Mouse (Mus musculus): ENCODE measurements at regions not wholly inside any gene's neighbourhood (a gene's known extent, or its start where the extent isn't known, plus 50 kb on each side); places are given as distances from the start of the nearest gene placed in this dataset.

DNA sequence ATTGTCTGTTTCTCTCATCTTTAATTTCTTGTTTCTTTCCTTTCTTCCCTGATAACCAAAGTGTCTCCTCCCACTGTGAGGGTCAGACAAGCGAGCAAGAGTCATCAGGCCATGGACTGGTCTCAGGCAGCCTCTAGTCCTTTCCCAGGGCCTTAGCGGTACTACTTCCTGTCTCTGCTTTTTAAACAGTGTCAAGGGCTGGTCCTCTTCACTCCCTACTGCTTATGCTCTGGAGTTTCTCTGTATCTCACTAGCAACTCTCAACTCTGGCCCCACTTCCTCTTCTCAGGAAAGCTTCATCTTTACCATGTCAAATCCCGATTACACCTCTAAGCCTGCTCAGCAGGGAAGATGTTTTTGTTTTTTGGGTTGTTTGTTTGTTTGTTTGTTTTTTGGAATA is 124.1 kb downstream of the Pten start:
- Histone ChIP-seq H3K36me3 (replicated peaks; ENCODE audit: control insufficient read depth, insufficient read depth, low read length) (no peaks in the 10 kb centered on the region), H3K4me2 (ENCODE audit: low read depth, low read length) (no peak overlapping the region), H3K27ac (ENCODE audit: low read depth) (no peak overlapping the region), H3K9ac (replicated peaks; ENCODE audit: low read depth, low read length) (no peak overlapping the region), H3K27me3 (ENCODE audit: control insufficient read depth, insufficient read depth, low read length) (no peaks in the 10 kb centered on the region), H3K9me3 (replicated peaks; ENCODE audit: control insufficient read depth, low read length) (no peaks in the 10 kb centered on the region), H3K4me3 (ENCODE audit: low read depth, low read length) (no peak overlapping the region), H3K4me1 (ENCODE audit: control insufficient read depth, insufficient read depth) (peaks cover 9% of the 10 kb centered on the region; the same call in 1 of the 2 replicates)
- 62% methylated on average over 3 of the region's 3 CpGs for WGBS
- TF ChIP-seq EP300 (IDR thresholded peaks at IDR 0.05; ENCODE audit: low read depth) (no peak), CTCF (IDR thresholded peaks at IDR 0.05; ENCODE audit: low read depth) (no peak)
- DNase-seq (ENCODE audit: low spot score) (no peak), ATAC-seq (ENCODE audit: insufficient read depth, low read depth) (no peak)

DNA sequence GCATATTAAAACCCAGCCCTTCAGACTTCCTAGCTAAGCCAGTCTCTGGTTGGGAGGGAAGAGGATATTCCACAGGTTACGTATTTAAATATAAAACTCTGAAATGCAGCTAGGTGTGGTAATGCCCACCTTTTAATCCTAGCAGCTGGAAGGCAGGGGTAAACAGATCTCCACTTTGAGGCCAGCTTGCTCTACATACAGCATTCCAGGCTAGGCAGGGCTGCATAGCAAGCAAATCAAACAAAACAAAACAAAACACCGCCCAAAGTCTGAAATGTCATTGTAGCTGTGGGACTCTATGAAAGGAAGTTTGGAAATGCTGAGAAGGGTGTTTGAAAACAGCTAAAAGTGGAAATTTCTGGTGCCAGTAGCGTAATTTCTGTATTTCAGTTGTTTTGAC is 127.0 kb downstream of the Pten start:
- DNase-seq (ENCODE audit: low spot score) (no peak), ATAC-seq (ENCODE audit: insufficient read depth, low read depth) (no peak)
- H3K36me3 ChIP-seq (replicated peaks; ENCODE audit: control insufficient read depth, insufficient read depth, low read length): no peaks in the 10 kb centered on the region
- no peaks in the 10 kb centered on the region for H3K9me3 ChIP-seq (replicated peaks; ENCODE audit: control insufficient read depth, low read length)
- no peaks in the 10 kb centered on the region for H3K27me3 ChIP-seq (ENCODE audit: control insufficient read depth, insufficient read depth, low read length)
- no peak overlapping the region for H3K9ac ChIP-seq (replicated peaks; ENCODE audit: low read depth, low read length)
- 84% methylated on average over 3 of the region's 3 CpGs for WGBS
- H3K27ac ChIP-seq (ENCODE audit: low read depth): no peak overlapping the region
- no peak for TF ChIP-seq EP300 (IDR thresholded peaks at IDR 0.05; ENCODE audit: low read depth)
- no peak for TF ChIP-seq CTCF (IDR thresholded peaks at IDR 0.05; ENCODE audit: low read depth)
- H3K4me1 ChIP-seq (ENCODE audit: control insufficient read depth, insufficient read depth): peaks cover 9% of the 10 kb centered on the region
- no peak overlapping the region for H3K4me3 ChIP-seq (ENCODE audit: low read depth, low read length)
- no peak overlapping the region for H3K4me2 ChIP-seq (ENCODE audit: low read depth, low read length)

DNA sequence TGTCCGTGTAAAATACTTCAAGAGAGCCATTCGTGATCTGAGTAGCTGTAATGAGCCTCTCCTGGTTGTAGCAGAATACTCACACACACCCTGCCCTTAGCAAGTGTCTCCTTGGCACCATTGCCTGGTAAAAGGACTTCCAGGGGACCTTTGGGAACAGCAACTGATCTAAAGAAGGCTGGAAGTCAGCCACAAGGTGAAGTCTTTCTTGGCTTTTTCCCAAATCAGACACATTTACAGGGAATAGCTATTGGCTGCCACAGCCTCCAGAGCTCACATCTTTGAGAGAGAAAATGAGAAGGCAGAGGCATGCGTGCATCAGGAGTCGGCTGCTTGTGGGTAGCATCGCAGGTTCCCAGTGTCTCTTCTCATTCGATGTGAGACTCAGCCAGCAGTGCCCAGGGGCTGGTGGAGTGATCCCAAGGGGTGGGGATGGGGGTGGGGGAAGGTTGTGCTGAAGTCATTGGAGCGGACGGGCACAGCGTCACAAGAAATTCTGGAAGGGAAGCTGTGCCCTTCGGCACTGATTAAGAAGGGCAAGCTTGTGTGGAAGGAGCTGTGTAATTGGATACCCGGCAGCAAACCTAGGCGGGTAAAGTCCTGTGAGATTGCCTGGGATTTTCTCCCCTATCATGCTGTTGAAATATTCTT is 128.3 kb downstream of the Pten start:
- H3K36me3 ChIP-seq (replicated peaks; ENCODE audit: control insufficient read depth, insufficient read depth, low read length): no peaks in the 10 kb centered on the region
- 47% methylated on average over 12 of the region's 12 CpGs for WGBS
- H3K9me3 ChIP-seq (replicated peaks; ENCODE audit: control insufficient read depth, low read length): no peaks in the 10 kb centered on the region
- no peak; the same call in 1 of the 2 replicates for ATAC-seq (ENCODE audit: insufficient read depth, low read depth)
- no peak overlapping the region for H3K27ac ChIP-seq (ENCODE audit: low read depth)
- no peaks in the 10 kb centered on the region for H3K27me3 ChIP-seq (ENCODE audit: control insufficient read depth, insufficient read depth, low read length)
- no peak for DNase-seq (ENCODE audit: low spot score)
- TF ChIP-seq CTCF (IDR thresholded peaks at IDR 0.05; ENCODE audit: low read depth) (no peak), EP300 (IDR thresholded peaks at IDR 0.05; ENCODE audit: low read depth) (no peak)
- no peak overlapping the region for H3K4me3 ChIP-seq (ENCODE audit: low read depth, low read length)
- no peak overlapping the region for H3K9ac ChIP-seq (replicated peaks; ENCODE audit: low read depth, low read length)
- peaks cover 9% of the 10 kb centered on the region for H3K4me1 ChIP-seq (ENCODE audit: control insufficient read depth, insufficient read depth)
- H3K4me2 ChIP-seq (ENCODE audit: low read depth, low read length): peak overlapping the region; percentile 21; the same call in 1 of the 2 replicates

DNA sequence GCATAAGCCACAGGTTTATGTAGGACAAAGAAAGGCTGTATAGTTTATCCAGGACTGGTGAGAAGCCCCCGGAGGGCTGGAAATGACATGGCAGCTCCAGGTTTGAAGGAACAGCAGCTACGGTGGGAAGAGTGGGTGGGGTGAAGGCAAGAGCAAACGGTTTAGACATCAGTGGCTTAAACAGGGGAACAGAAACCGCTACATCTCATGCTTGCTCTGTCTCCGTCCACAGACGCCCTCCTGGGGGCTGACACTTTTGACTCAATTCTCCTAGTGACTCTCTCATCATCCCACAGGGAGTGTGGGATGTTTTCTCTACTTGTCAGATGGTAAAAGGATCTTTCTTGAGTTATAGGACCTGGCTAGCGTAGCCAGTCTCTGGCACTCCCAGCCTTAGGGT is 129.9 kb downstream of the Pten start:
- WGBS: 74% methylated on average over 7 of the region's 7 CpGs
- ATAC-seq (ENCODE audit: insufficient read depth, low read depth): no peak
- TF ChIP-seq EP300 (IDR thresholded peaks at IDR 0.05; ENCODE audit: low read depth): no peak
- TF ChIP-seq CTCF (IDR thresholded peaks at IDR 0.05; ENCODE audit: low read depth): no peak

DNA sequence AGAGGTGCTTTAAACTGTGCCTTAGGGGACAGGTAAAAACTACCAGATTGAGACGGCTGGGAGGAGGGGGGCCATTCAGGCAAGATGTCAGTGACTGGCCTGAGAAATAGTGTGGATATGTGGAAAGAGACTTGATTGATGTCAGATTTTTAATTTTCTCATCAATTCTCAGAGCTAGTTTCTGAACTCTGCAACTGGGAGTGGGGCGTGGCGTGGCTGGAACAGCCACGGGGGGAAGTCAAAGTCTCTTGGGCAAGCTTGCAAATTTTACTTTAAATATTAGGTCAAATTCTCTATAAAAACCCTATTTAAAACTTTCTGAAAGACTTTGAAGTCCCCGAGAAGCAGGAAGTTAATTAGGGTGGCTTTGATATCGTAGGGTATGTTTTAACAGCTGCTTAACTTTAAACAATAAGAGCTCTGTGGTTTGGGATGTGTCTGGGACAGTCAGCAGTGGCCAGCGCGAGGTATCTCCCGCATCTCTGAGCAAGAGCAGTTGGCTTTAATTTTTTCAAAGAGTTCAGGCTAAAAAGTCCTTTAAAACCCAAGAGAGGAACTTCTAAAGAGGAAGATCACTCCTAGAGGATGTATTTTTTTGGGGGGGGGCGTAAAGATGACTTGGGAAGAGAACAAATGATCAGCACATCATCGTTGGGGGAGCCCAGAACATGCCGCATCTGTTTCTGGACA is 131.5 kb downstream of the Pten start:
- DNase-seq (ENCODE audit: low spot score) (no peak), ATAC-seq (ENCODE audit: insufficient read depth, low read depth) (no peak)
- Histone ChIP-seq H3K9ac (replicated peaks; ENCODE audit: low read depth, low read length) (no peak overlapping the region), H3K4me1 (ENCODE audit: control insufficient read depth, insufficient read depth) (peaks cover 9% of the 10 kb centered on the region), H3K4me2 (ENCODE audit: low read depth, low read length) (no peak overlapping the region), H3K27ac (ENCODE audit: low read depth) (no peak overlapping the region), H3K4me3 (ENCODE audit: low read depth, low read length) (no peak overlapping the region), H3K9me3 (replicated peaks; ENCODE audit: control insufficient read depth, low read length) (no peaks in the 10 kb centered on the region), H3K27me3 (ENCODE audit: control insufficient read depth, insufficient read depth, low read length) (no peaks in the 10 kb centered on the region), H3K36me3 (replicated peaks; ENCODE audit: control insufficient read depth, insufficient read depth, low read length) (no peaks in the 10 kb centered on the region)
- 58% methylated on average over 12 of the region's 12 CpGs for WGBS
- TF ChIP-seq CTCF (IDR thresholded peaks at IDR 0.05; ENCODE audit: low read depth) (no peak), EP300 (IDR thresholded peaks at IDR 0.05; ENCODE audit: low read depth) (no peak)

More for the DNA sequence above, 129.9 kb downstream of the Pten start:
- H3K27me3 ChIP-seq (ENCODE audit: control insufficient read depth, insufficient read depth, low read length): no peaks in the 10 kb centered on the region
- no peak for DNase-seq (ENCODE audit: low spot score)
- no peak overlapping the region for H3K4me2 ChIP-seq (ENCODE audit: low read depth, low read length)
- no peak overlapping the region for H3K9ac ChIP-seq (replicated peaks; ENCODE audit: low read depth, low read length)
- no peaks in the 10 kb centered on the region for H3K36me3 ChIP-seq (replicated peaks; ENCODE audit: control insufficient read depth, insufficient read depth, low read length)
- no peak overlapping the region for H3K4me3 ChIP-seq (ENCODE audit: low read depth, low read length)
- no peaks in the 10 kb centered on the region for H3K9me3 ChIP-seq (replicated peaks; ENCODE audit: control insufficient read depth, low read length)
- H3K4me1 ChIP-seq (ENCODE audit: control insufficient read depth, insufficient read depth): peaks cover 9% of the 10 kb centered on the region
- H3K27ac ChIP-seq (ENCODE audit: low read depth): no peak overlapping the region
